Mouse (Mus musculus): Measurements from ENCODE around the gene Zfp511. TPM values are rescaled to one million over a fixed set of nuclear protein-coding genes. Genes with fewer than 3 reads are reported as not detected.

The Zfp511 gene
- polyA plus RNA-seq, 1 experiment from 2014 or later, result 43.5 TPM

GRCm38 (mm10) chr7:140001086-140001740, 35.0 kb upstream of the Zfp511 start:
- Histone ChIP-seq H3K36me3 (ENCODE audit: control insufficient read depth, insufficient read depth, low read length) (peaks cover 72% of the 10 kb centered on the region), H3K4me3 (ENCODE audit: low read depth, low read length) (no peak overlapping the region), H3K4me2 (replicated peaks; ENCODE audit: low read depth, low read length) (no peak overlapping the region), H3K27me3 (ENCODE audit: control insufficient read depth, insufficient read depth, low read length) (no peaks in the 10 kb centered on the region), H3K4me1 (ENCODE audit: control insufficient read depth, insufficient read depth, low read length) (no peaks in the 10 kb centered on the region), H3K9ac (replicated peaks; ENCODE audit: low read depth, low read length) (no peak overlapping the region), H3K27ac (ENCODE audit: low read length) (no peak overlapping the region), H3K9me3 (ENCODE audit: control insufficient read depth, low read depth, low read length) (no peaks in the 10 kb centered on the region)
- ATAC-seq (ENCODE audit: insufficient number of reproducible peaks, insufficient read depth, low FRiP score, low read depth), result no peak
- WGBS, result 80% methylated on average over 12 of the region's 12 CpGs

- H3K36me3 ChIP-seq (ENCODE audit: control insufficient read depth, insufficient read depth, low read length), result peaks cover 56% of the 10 kb centered on the region
- no peak overlapping the region for H3K27ac ChIP-seq (ENCODE audit: low read length)
- no peak for ATAC-seq (ENCODE audit: insufficient number of reproducible peaks, insufficient read depth, low FRiP score, low read depth)
- H3K9ac ChIP-seq (replicated peaks; ENCODE audit: low read depth, low read length), result no peak overlapping the region
- H3K9me3 ChIP-seq (ENCODE audit: control insufficient read depth, low read depth, low read length), result no peaks in the 10 kb centered on the region
- H3K27me3 ChIP-seq (ENCODE audit: control insufficient read depth, insufficient read depth, low read length), result no peaks in the 10 kb centered on the region
- H3K4me2 ChIP-seq (replicated peaks; ENCODE audit: low read depth, low read length), result no peak overlapping the region
- H3K4me1 ChIP-seq (ENCODE audit: control insufficient read depth, insufficient read depth, low read length), result no peaks in the 10 kb centered on the region
- no peak overlapping the region for H3K4me3 ChIP-seq (ENCODE audit: low read depth, low read length)
- WGBS, result 90% methylated on average over 8 of the region's 8 CpGs
Observed at GRCm38 (mm10) chr7:140004666-140005065, 31.5 kb upstream of the Zfp511 start.

- Histone ChIP-seq H3K4me2 (replicated peaks; ENCODE audit: low read depth, low read length) (no peak overlapping the region), H3K9me3 (ENCODE audit: control insufficient read depth, low read depth, low read length) (no peaks in the 10 kb centered on the region), H3K27me3 (ENCODE audit: control insufficient read depth, insufficient read depth, low read length) (no peaks in the 10 kb centered on the region), H3K36me3 (ENCODE audit: control insufficient read depth, insufficient read depth, low read length) (peaks cover 40% of the 10 kb centered on the region), H3K4me3 (ENCODE audit: low read depth, low read length) (no peak overlapping the region), H3K27ac (ENCODE audit: low read length) (no peak overlapping the region), H3K4me1 (ENCODE audit: control insufficient read depth, insufficient read depth, low read length) (no peaks in the 10 kb centered on the region), H3K9ac (replicated peaks; ENCODE audit: low read depth, low read length) (no peak overlapping the region)
- ATAC-seq (ENCODE audit: insufficient number of reproducible peaks, insufficient read depth, low FRiP score, low read depth), result no peak
- WGBS, result 90% methylated on average over 9 of the region's 9 CpGs
Observed at GRCm38 (mm10) chr7:140006861-140007611, 29.2 kb upstream of the Zfp511 start.

- H3K4me1 ChIP-seq (ENCODE audit: control insufficient read depth, insufficient read depth, low read length), result no peaks in the 10 kb centered on the region
- H3K27me3 ChIP-seq (ENCODE audit: control insufficient read depth, insufficient read depth, low read length), result no peaks in the 10 kb centered on the region
- H3K9me3 ChIP-seq (ENCODE audit: control insufficient read depth, low read depth, low read length), result no peaks in the 10 kb centered on the region
- WGBS, result 93% methylated on average over 9 of the region's 9 CpGs
- peaks cover 36% of the 10 kb centered on the region for H3K36me3 ChIP-seq (ENCODE audit: control insufficient read depth, insufficient read depth, low read length)
- no peak overlapping the region for H3K4me2 ChIP-seq (replicated peaks; ENCODE audit: low read depth, low read length)
- no peak overlapping the region for H3K4me3 ChIP-seq (ENCODE audit: low read depth, low read length)
- no peak for ATAC-seq (ENCODE audit: insufficient number of reproducible peaks, insufficient read depth, low FRiP score, low read depth)
- H3K9ac ChIP-seq (replicated peaks; ENCODE audit: low read depth, low read length), result no peak overlapping the region
- H3K27ac ChIP-seq (ENCODE audit: low read length), result no peak overlapping the region
Observed at GRCm38 (mm10) chr7:140007781-140008180, 28.4 kb upstream of the Zfp511 start.

- no peak overlapping the region for H3K4me2 ChIP-seq (replicated peaks; ENCODE audit: low read depth, low read length)
- H3K27me3 ChIP-seq (ENCODE audit: control insufficient read depth, insufficient read depth, low read length), result no peaks in the 10 kb centered on the region
- no peaks in the 10 kb centered on the region for H3K9me3 ChIP-seq (ENCODE audit: control insufficient read depth, low read depth, low read length)
- H3K36me3 ChIP-seq (ENCODE audit: control insufficient read depth, insufficient read depth, low read length), result peaks cover 15% of the 10 kb centered on the region
- H3K4me3 ChIP-seq (ENCODE audit: low read depth, low read length), result no peak overlapping the region
- 96% methylated on average over 17 of the region's 17 CpGs for WGBS
- no peak overlapping the region for H3K27ac ChIP-seq (ENCODE audit: low read length)
- no peaks in the 10 kb centered on the region for H3K4me1 ChIP-seq (ENCODE audit: control insufficient read depth, insufficient read depth, low read length)
- ATAC-seq (ENCODE audit: insufficient number of reproducible peaks, insufficient read depth, low FRiP score, low read depth), result no peak
- no peak overlapping the region for H3K9ac ChIP-seq (replicated peaks; ENCODE audit: low read depth, low read length)
Observed at GRCm38 (mm10) chr7:140011336-140011735, 24.9 kb upstream of the Zfp511 start.

GRCm38 (mm10) chr7:140031771-140032170, 4.4 kb upstream of the Zfp511 start:
- Histone ChIP-seq H3K9ac (replicated peaks; ENCODE audit: low read depth, low read length) (no peak overlapping the region), H3K4me3 (ENCODE audit: low read depth, low read length) (no peak overlapping the region), H3K27me3 (ENCODE audit: control insufficient read depth, insufficient read depth, low read length) (no peaks in the 10 kb centered on the region), H3K4me2 (replicated peaks; ENCODE audit: low read depth, low read length) (no peak overlapping the region), H3K4me1 (ENCODE audit: control insufficient read depth, insufficient read depth, low read length) (peaks cover 5% of the 10 kb centered on the region), H3K27ac (ENCODE audit: low read length) (no peak overlapping the region), H3K9me3 (ENCODE audit: control insufficient read depth, low read depth, low read length) (no peaks in the 10 kb centered on the region; the same call in 1 of the 2 replicates), H3K36me3 (ENCODE audit: control insufficient read depth, insufficient read depth, low read length) (peaks cover 50% of the 10 kb centered on the region)
- no peak for ATAC-seq (ENCODE audit: insufficient number of reproducible peaks, insufficient read depth, low FRiP score, low read depth)
- WGBS, result 97% methylated on average over 12 of the region's 12 CpGs

- no peak overlapping the region for H3K4me3 ChIP-seq (ENCODE audit: low read depth, low read length)
Observed at GRCm38 (mm10) chr7:140032366-140032765, 3.8 kb upstream of the Zfp511 start.

GRCm38 (mm10) chr7:140033386-140033785, 2.8 kb upstream of the Zfp511 start:
- H3K4me3 ChIP-seq (ENCODE audit: low read depth, low read length), result no peak overlapping the region
- peaks cover 11% of the 10 kb centered on the region for H3K4me1 ChIP-seq (ENCODE audit: control insufficient read depth, insufficient read depth, low read length)
- WGBS, result 94% methylated on average over 9 of the region's 9 CpGs
- no peak for ATAC-seq (ENCODE audit: insufficient number of reproducible peaks, insufficient read depth, low FRiP score, low read depth)
- H3K27ac ChIP-seq (ENCODE audit: low read length), result no peak overlapping the region
- peaks cover 45% of the 10 kb centered on the region for H3K36me3 ChIP-seq (ENCODE audit: control insufficient read depth, insufficient read depth, low read length)
- H3K9ac ChIP-seq (replicated peaks; ENCODE audit: low read depth, low read length), result no peak overlapping the region
- H3K4me2 ChIP-seq (replicated peaks; ENCODE audit: low read depth, low read length), result no peak overlapping the region
- H3K9me3 ChIP-seq (ENCODE audit: control insufficient read depth, low read depth, low read length), result no peaks in the 10 kb centered on the region
- no peaks in the 10 kb centered on the region for H3K27me3 ChIP-seq (ENCODE audit: control insufficient read depth, insufficient read depth, low read length)

More at GRCm38 (mm10) chr7:140032366-140032765, 3.8 kb upstream of the Zfp511 start:
- Histone ChIP-seq H3K27me3 (ENCODE audit: control insufficient read depth, insufficient read depth, low read length) (no peaks in the 10 kb centered on the region), H3K27ac (ENCODE audit: low read length) (no peak overlapping the region), H3K36me3 (ENCODE audit: control insufficient read depth, insufficient read depth, low read length) (peaks cover 50% of the 10 kb centered on the region), H3K4me2 (replicated peaks; ENCODE audit: low read depth, low read length) (no peak overlapping the region), H3K9ac (replicated peaks; ENCODE audit: low read depth, low read length) (no peak overlapping the region), H3K4me1 (ENCODE audit: control insufficient read depth, insufficient read depth, low read length) (peaks cover 10% of the 10 kb centered on the region), H3K9me3 (ENCODE audit: control insufficient read depth, low read depth, low read length) (no peaks in the 10 kb centered on the region; the same call in 1 of the 2 replicates)
- WGBS, result 93% methylated on average over 10 of the region's 10 CpGs
- ATAC-seq (ENCODE audit: insufficient number of reproducible peaks, insufficient read depth, low FRiP score, low read depth), result no peak

All from stomach, embryonic 14.5 days (tissue).